Mouse (Mus musculus) hindbrain, embryonic 11.5 days (tissue): Measurements from ENCODE around the gene Trrap. TPM values are rescaled to one million over a fixed set of nuclear protein-coding genes. Genes with fewer than 3 reads are reported as not detected.

Source experiments
- ATAC-seq: fragments of 200-750 bp; cut with Nextera tagmentation; 2 replicates; pipeline ENCODE4 v1.8.0; 2017; ENCODE audit warnings: mild to moderate bottlenecking, moderate TSS enrichment, moderate library complexity; ENCODE audit not compliant: low FRiP score
- DNase-seq: peaks from one replicate; pipeline ENCODE4 v3.0.0-alpha.2; 2015; ENCODE audit warnings: low spot score
- H3K27ac ChIP-seq: fragments of 300-500 bp; sonication (generic); 2 replicates; pipeline ENCODE4 v1.5.1; 2014; ENCODE audit warnings: mild to moderate bottlenecking, low read depth, low read length
- H3K27me3 ChIP-seq: fragments of 300-500 bp; sonication (generic); 2 replicates; pipeline ENCODE4 v1.6.1; 2014; ENCODE audit warnings: mild to moderate bottlenecking, low read length, moderate library complexity, mixed read lengths; ENCODE audit not compliant: control insufficient read depth, insufficient read depth
- H3K36me3 ChIP-seq: fragments of 300-500 bp; sonication (generic); 2 replicates; pipeline ENCODE4 v1.6.1; 2014; ENCODE audit warnings: mild to moderate bottlenecking, low read length, moderate library complexity, mixed read lengths; ENCODE audit not compliant: control insufficient read depth, insufficient read depth
- H3K4me1 ChIP-seq: fragments of 300-500 bp; sonication (generic); replicated peaks from 2 replicates; pipeline ENCODE4 v1.6.1; 2014; ENCODE audit warnings: low read length, mixed read lengths; ENCODE audit not compliant: control insufficient read depth, insufficient read depth
- H3K4me2 ChIP-seq: fragments of 300-500 bp; sonication (generic); replicated peaks from 2 replicates; pipeline ENCODE4 v1.6.1; 2014; ENCODE audit warnings: mild to moderate bottlenecking, low read depth, low read length
- H3K4me3 ChIP-seq: fragments of 300-500 bp; sonication (generic); 2 replicates; pipeline ENCODE4 v1.5.1; 2014; ENCODE audit warnings: low read depth, low read length
- H3K9ac ChIP-seq: fragments of 300-500 bp; sonication (generic); 2 replicates; pipeline ENCODE4 v1.6.1; 2014; ENCODE audit warnings: low read depth, low read length
- H3K9me3 ChIP-seq: fragments of 300-500 bp; sonication (generic); 2 replicates; pipeline ENCODE4 v1.6.1; 2016; ENCODE audit warnings: low read length; ENCODE audit not compliant: control insufficient read depth
- WGBS: fragments of 180-500 bp; shearing (Covaris S2); extraction: QIAGEN DNeasy Blood & Tissue Kit; methylation state at CpG from one replicate; pipeline ENCODE4 v1.1.7; 2014; 5-methylcytosine and 5-hydroxymethylcytosine counted together
- polyA plus RNA-seq: library from polyadenylated mRNA; unstranded; fragments of >200 nt; fragmentation: Nextera tagmentation; extraction: Ambion mirVana; gene quantifications from 2 replicates; pipeline ENCODE4 v1.2.1, GENCODE M21; 2014

Gene Trrap
- polyA plus RNA-seq, 1 experiment from 2014 or later: 102 TPM

DNA sequence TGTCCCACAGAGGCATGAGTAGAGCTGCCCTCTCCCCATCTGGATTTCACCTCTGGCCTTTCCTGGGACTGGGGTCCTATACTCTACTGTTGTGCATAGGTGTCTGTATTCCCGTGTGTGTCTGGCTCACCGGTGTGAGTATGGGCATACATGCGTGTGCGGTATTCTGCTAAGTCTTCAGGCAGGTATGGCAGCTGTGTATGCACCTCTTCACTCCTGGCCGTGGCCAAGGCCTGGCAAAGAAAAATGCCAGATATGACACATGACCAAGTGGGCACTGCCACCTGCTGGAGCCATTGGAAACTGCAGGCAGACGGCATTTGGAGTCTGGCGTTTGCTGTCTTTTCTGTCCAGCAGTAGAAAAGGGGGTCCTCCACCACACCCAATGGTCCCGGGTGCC lies 32.6 kb upstream of the Trrap start:
- no peak overlapping the region for H3K4me3 ChIP-seq
- no peaks in the 10 kb centered on the region for H3K27me3 ChIP-seq
- no peak overlapping the region for H3K4me2 ChIP-seq
- no peaks in the 10 kb centered on the region for H3K4me1 ChIP-seq
- ATAC-seq: peak; percentile 40; the same call in 1 of the 2 replicates
- H3K9me3 ChIP-seq: no peaks in the 10 kb centered on the region
- DNase-seq: peak; percentile 87
- WGBS: 34% methylated on average over 8 of the region's 8 CpGs
- H3K27ac ChIP-seq: no peak overlapping the region
- H3K9ac ChIP-seq: no peak overlapping the region
- H3K36me3 ChIP-seq: no peaks in the 10 kb centered on the region

DNA sequence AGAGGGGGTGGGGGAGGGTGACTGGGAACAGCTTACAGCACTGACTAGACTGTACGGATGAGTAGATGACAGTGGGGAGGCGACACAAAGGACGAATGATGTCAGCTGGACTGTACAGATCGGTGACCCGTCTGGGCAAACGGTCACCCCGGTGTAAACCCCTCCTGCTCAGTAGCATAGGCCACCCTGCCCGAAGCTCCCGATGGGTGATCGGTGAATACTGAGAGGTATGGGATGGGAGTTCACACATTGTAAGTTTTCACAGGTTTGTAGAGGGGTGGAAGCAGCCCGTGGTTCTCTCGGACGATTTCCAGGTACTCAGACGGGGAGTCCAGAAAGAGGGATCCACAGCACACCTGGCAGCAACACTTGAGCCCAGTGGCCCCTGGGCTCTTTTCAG lies 30.4 kb upstream of the Trrap start:
- H3K27me3 ChIP-seq: no peaks in the 10 kb centered on the region
- no peaks in the 10 kb centered on the region for H3K36me3 ChIP-seq
- no peak for DNase-seq
- no peak overlapping the region for H3K9ac ChIP-seq
- no peaks in the 10 kb centered on the region for H3K9me3 ChIP-seq
- no peak overlapping the region for H3K4me2 ChIP-seq
- H3K4me1 ChIP-seq: no peaks in the 10 kb centered on the region
- no peak overlapping the region for H3K27ac ChIP-seq
- no peak overlapping the region for H3K4me3 ChIP-seq
- WGBS: 91% methylated on average over 14 of the region's 14 CpGs
- no peak for ATAC-seq

DNA sequence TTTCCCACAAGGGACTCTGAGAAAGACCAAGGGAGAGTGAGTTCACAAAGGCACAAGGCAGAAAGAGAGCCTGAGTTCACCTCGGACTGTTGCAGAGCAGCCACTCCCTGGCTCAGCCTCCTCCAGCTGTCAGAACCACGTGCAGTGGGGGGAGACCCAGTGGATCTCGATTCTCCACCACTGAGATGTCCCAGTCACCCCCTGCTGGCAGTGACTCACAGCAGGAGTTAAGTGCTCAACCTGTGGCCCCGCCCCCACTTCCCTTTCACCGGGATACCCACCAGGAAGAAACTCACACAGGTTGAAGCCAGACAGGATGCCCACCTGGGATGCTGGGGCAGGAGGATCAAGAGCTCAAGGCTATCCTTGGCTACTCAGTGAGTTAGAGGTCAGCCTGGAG lies 15.1 kb upstream of the Trrap start:
- Histone ChIP-seq H3K9me3 (no peaks in the 10 kb centered on the region), H3K27me3 (no peaks in the 10 kb centered on the region), H3K4me2 (no peak overlapping the region), H3K9ac (no peak overlapping the region), H3K4me1 (no peaks in the 10 kb centered on the region), H3K36me3 (no peaks in the 10 kb centered on the region; the same call in 1 of the 2 replicates), H3K4me3 (no peak overlapping the region), H3K27ac (no peak overlapping the region)
- no peak for ATAC-seq
- DNase-seq: no peak
- WGBS: 12% methylated on average over 5 of the region's 5 CpGs

DNA sequence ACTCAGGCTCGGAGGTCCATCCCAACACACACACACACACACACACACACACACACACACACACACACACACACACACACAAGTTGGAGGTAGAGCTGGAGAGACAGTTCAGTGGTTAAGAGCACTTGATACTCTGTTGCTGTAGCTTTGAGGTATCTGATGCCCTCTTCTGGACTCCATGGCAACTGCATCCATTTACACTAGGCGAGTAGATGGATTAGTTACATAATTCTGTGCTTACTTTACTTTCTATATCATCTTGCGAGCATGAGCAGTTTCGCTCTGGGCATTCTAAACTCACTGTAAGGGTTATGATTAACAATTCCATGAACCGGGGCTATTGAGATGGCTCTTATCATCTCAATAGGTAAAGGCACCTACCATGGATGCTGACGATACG lies 14.5 kb upstream of the Trrap start:
- WGBS: 69% methylated on average over 7 of the region's 7 CpGs
- Histone ChIP-seq H3K36me3 (no peaks in the 10 kb centered on the region; the same call in 1 of the 2 replicates), H3K27ac (no peak overlapping the region), H3K4me2 (no peak overlapping the region), H3K27me3 (no peaks in the 10 kb centered on the region), H3K4me3 (no peak overlapping the region), H3K4me1 (no peaks in the 10 kb centered on the region), H3K9me3 (no peaks in the 10 kb centered on the region), H3K9ac (no peak overlapping the region)
- no peak for ATAC-seq
- DNase-seq: peak; percentile 56

DNA sequence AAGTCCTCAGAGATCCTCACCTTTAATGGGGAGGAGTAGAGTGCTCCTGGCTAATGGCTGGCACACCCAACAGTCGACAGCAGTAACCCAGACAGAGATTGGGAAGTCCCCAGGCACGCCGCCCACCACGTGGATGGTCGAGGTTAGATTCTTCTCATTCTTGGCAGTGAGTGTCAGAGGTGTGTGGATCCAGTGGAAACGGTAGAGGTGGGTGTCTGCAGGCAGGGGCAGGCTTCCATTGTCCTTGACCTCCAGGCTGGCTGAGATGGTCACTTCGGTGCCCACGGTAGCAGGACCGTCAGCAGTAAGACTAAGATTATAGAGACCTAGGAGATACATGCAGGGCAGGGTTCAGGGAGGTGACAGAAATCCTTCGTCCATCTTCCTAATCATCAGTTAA lies 12.3 kb upstream of the Trrap start:
- no peak overlapping the region for H3K9ac ChIP-seq
- H3K4me3 ChIP-seq: no peak overlapping the region
- DNase-seq: no peak
- WGBS: 82% methylated on average over 10 of the region's 10 CpGs
- H3K27ac ChIP-seq: no peak overlapping the region
- H3K27me3 ChIP-seq: no peaks in the 10 kb centered on the region
- no peaks in the 10 kb centered on the region for H3K9me3 ChIP-seq
- H3K36me3 ChIP-seq: no peaks in the 10 kb centered on the region
- no peak for ATAC-seq
- no peaks in the 10 kb centered on the region for H3K4me1 ChIP-seq
- no peak overlapping the region for H3K4me2 ChIP-seq

DNA sequence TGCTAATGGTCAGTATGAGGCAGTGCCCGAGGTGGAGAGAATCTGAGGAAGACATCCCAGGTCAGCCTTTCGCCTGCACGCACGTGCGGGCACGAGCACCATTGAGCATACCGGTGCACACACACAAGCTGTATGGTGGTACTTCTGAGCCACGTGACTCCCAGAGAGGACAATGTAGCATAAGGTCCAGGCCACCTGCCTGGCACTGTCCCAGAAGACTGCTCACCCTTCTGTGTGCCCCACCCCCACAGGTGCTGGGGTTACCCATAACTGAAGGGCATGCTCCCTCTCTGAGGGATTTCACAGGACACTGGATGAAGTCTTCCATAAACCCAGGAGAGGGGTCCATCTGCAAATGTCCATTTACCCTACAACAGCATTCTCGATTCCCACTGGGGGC lies 10.1 kb upstream of the Trrap start:
- Histone ChIP-seq H3K9me3 (no peaks in the 10 kb centered on the region), H3K36me3 (no peaks in the 10 kb centered on the region), H3K9ac (no peak overlapping the region), H3K4me1 (0 out of 2 replicates have a peak, but pooled peaks cover 3% of the 10 kb centered on the region), H3K4me3 (no peak overlapping the region), H3K27ac (no peak overlapping the region), H3K27me3 (no peaks in the 10 kb centered on the region; the same call in 1 of the 2 replicates), H3K4me2 (no peak overlapping the region)
- DNase-seq (no peak), ATAC-seq (no peak)
- 92% methylated on average over 9 of the region's 9 CpGs for WGBS

DNA sequence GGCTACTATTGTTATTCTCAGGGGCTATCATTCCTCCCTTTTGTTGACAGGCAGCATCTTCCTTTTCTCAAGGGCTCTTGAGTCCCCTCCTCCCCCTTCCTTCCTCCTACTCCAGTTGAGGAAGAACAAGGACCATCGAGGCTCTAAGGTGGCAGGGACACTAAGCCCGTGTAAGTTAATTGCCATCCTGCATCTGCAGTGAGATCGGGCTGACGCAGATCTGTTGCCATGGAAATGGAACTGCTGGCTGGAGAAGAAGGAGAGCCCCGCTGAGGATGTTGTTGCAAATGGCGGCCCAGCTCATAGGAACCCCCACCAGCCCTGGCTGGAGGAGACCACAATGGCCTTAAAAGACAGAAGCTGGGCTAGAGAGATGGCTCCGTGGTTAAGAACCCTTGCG lies 9.1 kb upstream of the Trrap start:
- H3K4me3 ChIP-seq: no peak overlapping the region

DNA sequence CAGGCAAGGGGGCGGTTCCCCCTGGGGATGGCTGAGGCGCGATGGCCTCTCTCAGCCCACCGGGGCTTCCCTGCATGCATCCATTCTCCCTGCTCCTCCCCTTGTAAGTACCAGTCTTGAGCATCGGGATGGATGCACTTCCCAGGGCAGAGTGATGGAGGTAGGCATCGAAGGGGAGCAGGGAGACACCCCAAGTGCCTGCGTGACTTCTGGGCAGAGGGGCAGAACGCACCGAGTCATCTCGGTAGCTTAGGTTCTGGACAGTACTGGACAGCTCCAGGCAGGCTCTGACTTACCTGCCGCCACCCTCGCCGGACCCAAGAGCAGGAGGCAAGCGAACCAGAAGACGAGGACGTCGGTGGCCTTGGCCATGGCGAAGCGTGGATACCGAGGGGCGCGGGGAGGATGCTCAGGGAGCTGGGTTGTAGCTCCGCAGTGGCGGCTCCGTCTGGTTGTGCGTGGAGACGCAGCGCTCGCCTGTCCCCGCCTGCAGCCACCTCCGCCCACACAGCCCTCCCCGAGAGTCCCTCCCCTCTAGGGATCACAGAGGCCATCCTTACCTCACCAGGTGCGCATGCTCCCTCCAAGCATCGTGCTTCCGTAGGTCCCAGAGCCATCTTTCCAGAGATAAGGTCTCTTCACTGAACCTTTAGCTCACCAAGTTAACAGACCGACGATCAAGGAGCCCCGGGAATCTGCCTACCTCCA lies 6.2 kb upstream of the Trrap start, which contains the start of gene Tmem130:
Gene Tmem130 (minus strand): TSS at position 658 of the 708 bp plus-strand sequence.
- Histone ChIP-seq H3K27ac (no peak within 1 kb of the TSS), H3K9ac (peak within 1 kb of the TSS; percentile 48)

More for the DNA sequence above, 9.1 kb upstream of the Trrap start:
- no peak overlapping the region for H3K27ac ChIP-seq
- 13% methylated on average over 8 of the region's 8 CpGs for WGBS
- no peaks in the 10 kb centered on the region; the same call in 1 of the 2 replicates for H3K27me3 ChIP-seq
- ATAC-seq: peak; percentile 36; the same call in 1 of the 2 replicates
- H3K36me3 ChIP-seq: no peaks in the 10 kb centered on the region
- no peak overlapping the region for H3K9ac ChIP-seq
- H3K4me2 ChIP-seq: 0 out of 2 replicates have a peak overlapping the region, but pooled peaks have one; percentile 12
- H3K4me1 ChIP-seq: 0 out of 2 replicates have a peak, but pooled peaks cover 3% of the 10 kb centered on the region
- no peaks in the 10 kb centered on the region for H3K9me3 ChIP-seq
- DNase-seq: peak; percentile 57

DNA sequence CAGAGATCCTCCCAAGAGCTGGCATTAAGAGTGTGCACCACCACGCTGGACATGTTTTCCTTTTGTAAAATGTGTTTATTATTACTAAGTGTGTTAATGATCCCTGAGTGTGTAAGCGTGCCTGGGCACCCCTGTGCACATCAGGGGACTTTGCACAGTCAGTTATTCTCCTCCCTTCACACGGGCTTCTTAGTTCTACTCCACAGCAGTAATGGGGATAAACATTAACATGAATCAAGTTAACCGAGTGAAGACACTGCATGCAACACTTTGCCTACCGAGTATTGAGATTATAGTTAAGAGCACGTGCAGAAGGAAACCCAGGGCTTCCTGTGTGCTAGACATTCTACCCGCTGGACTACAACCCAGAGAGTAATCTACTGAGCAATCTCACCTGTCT lies 1.5 kb upstream of the Trrap start:
- 0 out of 2 replicates have a peak, but pooled peaks cover 2% of the 10 kb centered on the region for H3K4me1 ChIP-seq
- no peaks in the 10 kb centered on the region for H3K36me3 ChIP-seq
- ATAC-seq (no peak), DNase-seq (no peak)
- no peak overlapping the region for H3K4me2 ChIP-seq
- H3K9ac ChIP-seq: no peak overlapping the region
- no peak overlapping the region for H3K4me3 ChIP-seq
- 81% methylated on average over 7 of the region's 7 CpGs for WGBS
- H3K9me3 ChIP-seq: no peaks in the 10 kb centered on the region
- no peaks in the 10 kb centered on the region; the same call in 1 of the 2 replicates for H3K27me3 ChIP-seq
- no peak overlapping the region for H3K27ac ChIP-seq

More for the DNA sequence above, 6.2 kb upstream of the Trrap start, which contains the start of gene Tmem130:
- Histone ChIP-seq H3K4me2 (peak within 1 kb of the TSS; percentile 63), H3K27me3 (no peaks in the 10 kb centered on the region; the same call in 1 of the 2 replicates), H3K4me1 (0 out of 2 replicates have a peak, but pooled peaks cover 3% of the 10 kb centered on the region), H3K36me3 (no peaks in the 10 kb centered on the region), H3K4me3 (peak within 1 kb of the TSS; percentile 33), H3K9me3 (no peaks in the 10 kb centered on the region)
- DNase-seq (peak; percentile 61), ATAC-seq (peak; percentile 72)
- 2% methylated on average over 35 of the region's 38 CpGs for WGBS
